Mouse (Mus musculus): Measurements from ENCODE around the gene Slc6a4. TPM values are rescaled to one million over a fixed set of nuclear protein-coding genes. Genes with fewer than 3 reads are reported as not detected.

Slc6a4 gene
- polyA plus RNA-seq, 1 experiment from 2014 or later, result 0.57 TPM

GRCm38 (mm10) chr11:77009069-77010025 is 10.9 kb downstream of the Slc6a4 start:
- Histone ChIP-seq H3K4me2 (no peak overlapping the region), H3K9me3 (ENCODE audit: control insufficient read depth, low read length) (no peaks in the 10 kb centered on the region), H3K4me3 (ENCODE audit: low read depth, low read length) (no peak overlapping the region), H3K9ac (ENCODE audit: low read length) (no peak overlapping the region), H3K36me3 (ENCODE audit: control insufficient read depth, insufficient read depth, low read length) (no peaks in the 10 kb centered on the region), H3K27ac (ENCODE audit: low read depth, low read length) (no peak overlapping the region), H3K27me3 (ENCODE audit: control insufficient read depth, insufficient read depth, low read length) (no peaks in the 10 kb centered on the region), H3K4me1 (ENCODE audit: control insufficient read depth, insufficient read depth, low read length) (no peaks in the 10 kb centered on the region)
- no peak for DNase-seq (ENCODE audit: low spot score, missing footprints)
- no peak for ATAC-seq (ENCODE audit: low FRiP score)
- WGBS, result 78% methylated on average over 16 of the region's 16 CpGs

GRCm38 (mm10) chr11:77010762-77011475 is 12.5 kb downstream of the Slc6a4 start:
- 79% methylated on average over 10 of the region's 10 CpGs for WGBS
- Histone ChIP-seq H3K4me3 (ENCODE audit: low read depth, low read length) (no peak overlapping the region), H3K4me2 (no peak overlapping the region), H3K9me3 (ENCODE audit: control insufficient read depth, low read length) (no peaks in the 10 kb centered on the region), H3K4me1 (ENCODE audit: control insufficient read depth, insufficient read depth, low read length) (no peaks in the 10 kb centered on the region), H3K27ac (ENCODE audit: low read depth, low read length) (no peak overlapping the region), H3K36me3 (ENCODE audit: control insufficient read depth, insufficient read depth, low read length) (no peaks in the 10 kb centered on the region), H3K9ac (ENCODE audit: low read length) (no peak overlapping the region), H3K27me3 (ENCODE audit: control insufficient read depth, insufficient read depth, low read length) (no peaks in the 10 kb centered on the region)
- ATAC-seq (ENCODE audit: low FRiP score) (no peak), DNase-seq (ENCODE audit: low spot score, missing footprints) (no peak)

GRCm38 (mm10) chr11:77018046-77018445 is 19.6 kb downstream of the Slc6a4 start:
- no peaks in the 10 kb centered on the region for H3K36me3 ChIP-seq (ENCODE audit: control insufficient read depth, insufficient read depth, low read length)
- no peak overlapping the region for H3K4me2 ChIP-seq
- no peak for DNase-seq (ENCODE audit: low spot score, missing footprints)
- WGBS, result 84% methylated on average over 11 of the region's 11 CpGs
- H3K9me3 ChIP-seq (ENCODE audit: control insufficient read depth, low read length), result no peaks in the 10 kb centered on the region
- no peak for ATAC-seq (ENCODE audit: low FRiP score)
- no peak overlapping the region for H3K9ac ChIP-seq (ENCODE audit: low read length)
- no peaks in the 10 kb centered on the region for H3K4me1 ChIP-seq (ENCODE audit: control insufficient read depth, insufficient read depth, low read length)
- no peaks in the 10 kb centered on the region for H3K27me3 ChIP-seq (ENCODE audit: control insufficient read depth, insufficient read depth, low read length)
- H3K4me3 ChIP-seq (ENCODE audit: low read depth, low read length), result no peak overlapping the region
- H3K27ac ChIP-seq (ENCODE audit: low read depth, low read length), result no peak overlapping the region

GRCm38 (mm10) chr11:77019539-77019938 is 21.1 kb downstream of the Slc6a4 start:
- no peak overlapping the region for H3K9ac ChIP-seq (ENCODE audit: low read length)
- H3K9me3 ChIP-seq (ENCODE audit: control insufficient read depth, low read length), result no peaks in the 10 kb centered on the region
- ATAC-seq (ENCODE audit: low FRiP score) (no peak), DNase-seq (ENCODE audit: low spot score, missing footprints) (no peak)
- no peak overlapping the region for H3K4me2 ChIP-seq
- 77% methylated on average over 8 of the region's 8 CpGs for WGBS
- no peaks in the 10 kb centered on the region for H3K4me1 ChIP-seq (ENCODE audit: control insufficient read depth, insufficient read depth, low read length)
- no peaks in the 10 kb centered on the region for H3K27me3 ChIP-seq (ENCODE audit: control insufficient read depth, insufficient read depth, low read length)
- no peaks in the 10 kb centered on the region for H3K36me3 ChIP-seq (ENCODE audit: control insufficient read depth, insufficient read depth, low read length)
- H3K27ac ChIP-seq (ENCODE audit: low read depth, low read length), result no peak overlapping the region
- H3K4me3 ChIP-seq (ENCODE audit: low read depth, low read length), result no peak overlapping the region

GRCm38 (mm10) chr11:77021749-77022396 is 23.5 kb downstream of the Slc6a4 start:
- Histone ChIP-seq H3K27ac (ENCODE audit: low read depth, low read length) (no peak overlapping the region), H3K9ac (ENCODE audit: low read length) (no peak overlapping the region), H3K4me1 (ENCODE audit: control insufficient read depth, insufficient read depth, low read length) (no peaks in the 10 kb centered on the region), H3K36me3 (ENCODE audit: control insufficient read depth, insufficient read depth, low read length) (no peaks in the 10 kb centered on the region), H3K4me3 (ENCODE audit: low read depth, low read length) (no peak overlapping the region), H3K4me2 (no peak overlapping the region), H3K27me3 (ENCODE audit: control insufficient read depth, insufficient read depth, low read length) (no peaks in the 10 kb centered on the region), H3K9me3 (ENCODE audit: control insufficient read depth, low read length) (no peaks in the 10 kb centered on the region)
- no peak for DNase-seq (ENCODE audit: low spot score, missing footprints)
- WGBS, result 78% methylated on average over 9 of the region's 9 CpGs
- ATAC-seq (ENCODE audit: low FRiP score), result no peak

- WGBS, result 77% methylated on average over 3 of the region's 3 CpGs
- Histone ChIP-seq H3K36me3 (ENCODE audit: control insufficient read depth, insufficient read depth, low read length) (no peaks in the 10 kb centered on the region), H3K9ac (ENCODE audit: low read length) (no peak overlapping the region), H3K4me3 (ENCODE audit: low read depth, low read length) (no peak overlapping the region), H3K4me1 (ENCODE audit: control insufficient read depth, insufficient read depth, low read length) (no peaks in the 10 kb centered on the region), H3K4me2 (no peak overlapping the region), H3K27ac (ENCODE audit: low read depth, low read length) (no peak overlapping the region), H3K9me3 (ENCODE audit: control insufficient read depth, low read length) (no peaks in the 10 kb centered on the region), H3K27me3 (ENCODE audit: control insufficient read depth, insufficient read depth, low read length) (no peaks in the 10 kb centered on the region)
- ATAC-seq (ENCODE audit: low FRiP score), result no peak
- no peak for DNase-seq (ENCODE audit: low spot score, missing footprints)
Measured at GRCm38 (mm10) chr11:77026559-77026958, 28.2 kb downstream of the Slc6a4 start.

- Histone ChIP-seq H3K9me3 (ENCODE audit: control insufficient read depth, low read length) (no peaks in the 10 kb centered on the region), H3K27ac (ENCODE audit: low read depth, low read length) (no peak overlapping the region), H3K4me3 (ENCODE audit: low read depth, low read length) (no peak overlapping the region), H3K27me3 (ENCODE audit: control insufficient read depth, insufficient read depth, low read length) (no peaks in the 10 kb centered on the region), H3K36me3 (ENCODE audit: control insufficient read depth, insufficient read depth, low read length) (no peaks in the 10 kb centered on the region), H3K9ac (ENCODE audit: low read length) (no peak overlapping the region), H3K4me2 (no peak overlapping the region), H3K4me1 (ENCODE audit: control insufficient read depth, insufficient read depth, low read length) (no peaks in the 10 kb centered on the region)
- WGBS, result 91% methylated on average over 3 of the region's 3 CpGs
- DNase-seq (ENCODE audit: low spot score, missing footprints) (no peak), ATAC-seq (ENCODE audit: low FRiP score) (no peak)
Measured at GRCm38 (mm10) chr11:77028157-77028556, 29.8 kb downstream of the Slc6a4 start.

- no peaks in the 10 kb centered on the region for H3K27me3 ChIP-seq (ENCODE audit: control insufficient read depth, insufficient read depth, low read length)
- H3K9me3 ChIP-seq (ENCODE audit: control insufficient read depth, low read length), result no peaks in the 10 kb centered on the region
- DNase-seq (ENCODE audit: low spot score, missing footprints) (no peak), ATAC-seq (ENCODE audit: low FRiP score) (no peak)
- H3K27ac ChIP-seq (ENCODE audit: low read depth, low read length), result no peak overlapping the region
- no peaks in the 10 kb centered on the region for H3K4me1 ChIP-seq (ENCODE audit: control insufficient read depth, insufficient read depth, low read length)
- H3K4me2 ChIP-seq, result no peak overlapping the region
- H3K9ac ChIP-seq (ENCODE audit: low read length), result no peak overlapping the region
- H3K36me3 ChIP-seq (ENCODE audit: control insufficient read depth, insufficient read depth, low read length), result no peaks in the 10 kb centered on the region
- WGBS, result 71% methylated on average over 14 of the region's 14 CpGs
- H3K4me3 ChIP-seq (ENCODE audit: low read depth, low read length), result no peak overlapping the region
Measured at GRCm38 (mm10) chr11:77031151-77031934, 32.9 kb downstream of the Slc6a4 start.

Measured in midbrain, embryonic 11.5 days (tissue).